Mouse (Mus musculus) liver, embryonic 12.5 days (tissue): ENCODE results near the gene Kcng4. TPM values are rescaled to one million over a fixed set of nuclear protein-coding genes. Genes with fewer than 3 reads are reported as not detected.

ENCODE experiments used
- ATAC-seq: fragments of 200-750 bp; cut with Nextera tagmentation; 2 replicates; pipeline ENCODE4 v1.8.0; 2017; ENCODE audit warnings: moderate number of reproducible peaks, mild to moderate bottlenecking, moderate library complexity
- H3K27ac ChIP-seq: fragments of 300-500 bp; sonication (generic); 2 replicates; pipeline ENCODE4 v1.5.1; 2016; ENCODE audit warnings: mild to moderate bottlenecking
- H3K27me3 ChIP-seq: fragments of 300-500 bp; sonication (generic); replicated peaks from 2 replicates; pipeline ENCODE4 v1.6.1; 2016; ENCODE audit warnings: mild to moderate bottlenecking, moderate library complexity
- H3K36me3 ChIP-seq: fragments of 300-500 bp; sonication (generic); 2 replicates; pipeline ENCODE4 v1.6.1; 2016; ENCODE audit warnings: mild to moderate bottlenecking, moderate library complexity
- H3K4me1 ChIP-seq: fragments of 300-500 bp; sonication (generic); 2 replicates; pipeline ENCODE4 v1.6.1; 2016
- H3K4me2 ChIP-seq: fragments of 300-500 bp; sonication (generic); 2 replicates; pipeline ENCODE4 v1.6.1; 2016; ENCODE audit warnings: mild to moderate bottlenecking, moderate library complexity
- H3K4me3 ChIP-seq: fragments of 300-500 bp; sonication (generic); 2 replicates; pipeline ENCODE4 v1.5.1; 2016; ENCODE audit warnings: mild to moderate bottlenecking, moderate library complexity
- H3K9ac ChIP-seq: fragments of 300-500 bp; sonication (generic); 2 replicates; pipeline ENCODE4 v1.6.1; 2016; ENCODE audit warnings: mild to moderate bottlenecking, moderate library complexity
- H3K9me3 ChIP-seq: fragments of 300-500 bp; sonication (generic); replicated peaks from 2 replicates; pipeline ENCODE4 v1.6.1; 2016; ENCODE audit warnings: mild to moderate bottlenecking, moderate library complexity
- WGBS: fragments of 180-500 bp; shearing (Covaris S2); methylation state at CpG from one replicate; pipeline ENCODE4 v1.1.7; 2016; ENCODE audit not compliant: insufficient replicate concordance; 5-methylcytosine and 5-hydroxymethylcytosine counted together
- polyA plus RNA-seq: library from polyadenylated mRNA; unstranded; fragments of >200 nt; fragmentation: Nextera tagmentation; extraction: Ambion mirVana; gene quantifications from 2 replicates; pipeline ENCODE4 v1.2.1, GENCODE M21; 2016

The Kcng4 gene
- polyA plus RNA-seq, 1 experiment from 2014 or later = not detected

- no peaks in the 10 kb centered on the region for H3K4me1 ChIP-seq
- no peak overlapping the region for H3K9ac ChIP-seq
- H3K4me3 ChIP-seq = no peak overlapping the region
- WGBS = 68% methylated on average over 6 of the region's 6 CpGs
- no peak for ATAC-seq
- no peaks in the 10 kb centered on the region for H3K9me3 ChIP-seq
- H3K27me3 ChIP-seq = peaks cover 55% of the 10 kb centered on the region
- no peak overlapping the region for H3K4me2 ChIP-seq
- no peak overlapping the region for H3K27ac ChIP-seq
- H3K36me3 ChIP-seq = no peaks in the 10 kb centered on the region
Observed at GRCm38 (mm10) chr8:119638261-119638660, 2.8 kb upstream of the Kcng4 start.

GRCm38 (mm10) chr8:119637381-119637780 lies 1.9 kb upstream of the Kcng4 start:
- 59% methylated on average over 4 of the region's 4 CpGs for WGBS
- peaks cover 60% of the 10 kb centered on the region for H3K27me3 ChIP-seq
- no peak for ATAC-seq
- H3K9ac ChIP-seq = no peak overlapping the region
- H3K4me2 ChIP-seq = no peak overlapping the region
- H3K27ac ChIP-seq = no peak overlapping the region
- H3K4me3 ChIP-seq = no peak overlapping the region
- no peaks in the 10 kb centered on the region for H3K9me3 ChIP-seq
- H3K36me3 ChIP-seq = no peaks in the 10 kb centered on the region
- no peaks in the 10 kb centered on the region for H3K4me1 ChIP-seq

GRCm38 (mm10) chr8:119636766-119637165 lies 1.3 kb upstream of the Kcng4 start:
- no peak overlapping the region for H3K9ac ChIP-seq
- H3K4me2 ChIP-seq = no peak overlapping the region
- no peaks in the 10 kb centered on the region for H3K36me3 ChIP-seq
- WGBS = 52% methylated on average over 7 of the region's 7 CpGs
- H3K4me3 ChIP-seq = no peak overlapping the region
- H3K4me1 ChIP-seq = no peaks in the 10 kb centered on the region
- H3K27me3 ChIP-seq = peaks cover 66% of the 10 kb centered on the region
- no peaks in the 10 kb centered on the region for H3K9me3 ChIP-seq
- ATAC-seq = no peak
- no peak overlapping the region for H3K27ac ChIP-seq

- no peaks in the 10 kb centered on the region for H3K9me3 ChIP-seq
- no peak overlapping the region for H3K9ac ChIP-seq
- no peak overlapping the region for H3K27ac ChIP-seq
- H3K27me3 ChIP-seq = peaks cover 74% of the 10 kb centered on the region
- no peaks in the 10 kb centered on the region for H3K36me3 ChIP-seq
- H3K4me2 ChIP-seq = no peak overlapping the region
- no peaks in the 10 kb centered on the region for H3K4me1 ChIP-seq
- ATAC-seq = no peak
- WGBS = 46% methylated on average over 2 of the region's 2 CpGs
- no peak overlapping the region for H3K4me3 ChIP-seq
Observed at GRCm38 (mm10) chr8:119635958-119636357, 478 bp upstream of the Kcng4 start.

DNA sequence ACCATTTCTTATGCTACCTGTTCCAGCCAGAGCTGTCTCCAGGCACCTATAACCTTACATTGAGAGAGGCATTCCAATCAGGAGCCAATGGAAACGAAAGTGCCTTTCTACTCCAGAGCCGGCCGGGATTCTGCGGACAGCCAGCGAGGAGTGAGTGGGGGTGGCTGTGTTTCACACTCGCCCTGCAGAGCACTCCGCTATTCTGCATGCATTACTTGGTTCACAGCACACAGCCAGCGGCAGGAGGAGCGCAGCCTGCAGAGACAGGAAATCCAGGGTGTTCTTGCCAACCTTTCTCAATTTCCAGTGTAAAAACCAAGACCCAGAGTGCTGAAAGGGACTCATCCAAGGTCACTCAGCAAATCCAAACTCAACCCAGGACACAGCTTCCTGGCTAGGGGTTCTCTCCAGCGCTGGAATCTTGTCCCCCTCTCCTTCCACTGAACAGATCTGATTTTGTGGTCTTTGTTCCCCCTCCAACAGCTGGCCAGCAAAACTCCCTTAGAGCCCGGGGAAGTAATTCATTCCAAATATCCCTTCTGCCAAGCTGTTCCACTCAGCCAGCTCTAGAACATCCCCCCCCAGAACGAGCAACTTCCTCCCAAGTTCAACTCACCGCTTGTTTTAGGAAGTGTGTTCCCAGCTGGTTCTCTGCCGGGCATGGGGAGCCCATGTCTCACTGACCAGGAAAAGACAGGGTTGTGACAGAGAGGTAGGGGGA lies 704 bp downstream of the Kcng4 start:
- WGBS = 25% methylated on average over 14 of the region's 14 CpGs
- no peak for ATAC-seq
- Histone ChIP-seq H3K9me3 (no peaks in the 10 kb centered on the region), H3K27me3 (peaks cover 80% of the 10 kb centered on the region), H3K4me2 (no peak overlapping the region), H3K36me3 (no peaks in the 10 kb centered on the region), H3K9ac (no peak overlapping the region), H3K4me3 (no peak overlapping the region), H3K27ac (no peak overlapping the region), H3K4me1 (no peaks in the 10 kb centered on the region)

- no peak overlapping the region for H3K4me2 ChIP-seq
- no peak overlapping the region for H3K9ac ChIP-seq
- 32% methylated on average over 29 of the region's 29 CpGs for WGBS
- H3K36me3 ChIP-seq = no peaks in the 10 kb centered on the region
- no peak overlapping the region for H3K27ac ChIP-seq
- H3K9me3 ChIP-seq = no peaks in the 10 kb centered on the region
- H3K4me3 ChIP-seq = no peak overlapping the region
- H3K4me1 ChIP-seq = peaks cover 2% of the 10 kb centered on the region; the same call in 1 of the 2 replicates
- peaks cover 85% of the 10 kb centered on the region for H3K27me3 ChIP-seq
- ATAC-seq = no peak
Observed at GRCm38 (mm10) chr8:119632909-119633308, 2.6 kb downstream of the Kcng4 start.

DNA sequence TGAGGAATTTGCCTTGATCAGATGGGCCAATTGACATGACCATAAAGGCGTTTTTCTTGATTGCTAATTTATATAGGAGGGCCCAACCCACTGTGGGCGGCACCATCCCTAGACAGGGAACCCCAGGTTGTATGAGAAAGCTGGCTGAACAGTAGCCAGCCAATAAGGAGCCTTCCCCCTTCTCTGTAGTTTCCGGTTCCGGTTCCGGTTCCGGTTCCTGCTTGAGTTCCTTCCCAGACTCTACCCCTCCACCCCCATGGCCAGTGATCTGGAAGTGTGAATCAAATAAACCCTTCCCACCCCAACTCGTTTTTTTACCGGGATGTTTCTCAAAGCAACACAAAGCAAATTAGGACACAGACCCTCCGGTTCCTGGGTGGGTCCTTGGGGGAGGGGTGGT lies 3.2 kb downstream of the Kcng4 start:
- H3K36me3 ChIP-seq = no peaks in the 10 kb centered on the region
- H3K4me3 ChIP-seq = no peak overlapping the region
- H3K4me1 ChIP-seq = peaks cover 9% of the 10 kb centered on the region
- WGBS = 65% methylated on average over 9 of the region's 9 CpGs
- H3K4me2 ChIP-seq = no peak overlapping the region
- no peak overlapping the region for H3K27ac ChIP-seq
- H3K27me3 ChIP-seq = peaks cover 78% of the 10 kb centered on the region
- no peak for ATAC-seq
- H3K9me3 ChIP-seq = no peaks in the 10 kb centered on the region
- no peak overlapping the region for H3K9ac ChIP-seq

- no peak overlapping the region for H3K4me3 ChIP-seq
- H3K27ac ChIP-seq = no peak overlapping the region
- peaks cover 16% of the 10 kb centered on the region for H3K4me1 ChIP-seq
- no peaks in the 10 kb centered on the region for H3K36me3 ChIP-seq
- no peak overlapping the region for H3K9ac ChIP-seq
- ATAC-seq = no peak
- 54% methylated on average over 3 of the region's 3 CpGs for WGBS
- no peaks in the 10 kb centered on the region for H3K9me3 ChIP-seq
- H3K4me2 ChIP-seq = no peak overlapping the region
- peaks cover 65% of the 10 kb centered on the region for H3K27me3 ChIP-seq
Observed at GRCm38 (mm10) chr8:119630841-119631240, 4.6 kb downstream of the Kcng4 start.

DNA sequence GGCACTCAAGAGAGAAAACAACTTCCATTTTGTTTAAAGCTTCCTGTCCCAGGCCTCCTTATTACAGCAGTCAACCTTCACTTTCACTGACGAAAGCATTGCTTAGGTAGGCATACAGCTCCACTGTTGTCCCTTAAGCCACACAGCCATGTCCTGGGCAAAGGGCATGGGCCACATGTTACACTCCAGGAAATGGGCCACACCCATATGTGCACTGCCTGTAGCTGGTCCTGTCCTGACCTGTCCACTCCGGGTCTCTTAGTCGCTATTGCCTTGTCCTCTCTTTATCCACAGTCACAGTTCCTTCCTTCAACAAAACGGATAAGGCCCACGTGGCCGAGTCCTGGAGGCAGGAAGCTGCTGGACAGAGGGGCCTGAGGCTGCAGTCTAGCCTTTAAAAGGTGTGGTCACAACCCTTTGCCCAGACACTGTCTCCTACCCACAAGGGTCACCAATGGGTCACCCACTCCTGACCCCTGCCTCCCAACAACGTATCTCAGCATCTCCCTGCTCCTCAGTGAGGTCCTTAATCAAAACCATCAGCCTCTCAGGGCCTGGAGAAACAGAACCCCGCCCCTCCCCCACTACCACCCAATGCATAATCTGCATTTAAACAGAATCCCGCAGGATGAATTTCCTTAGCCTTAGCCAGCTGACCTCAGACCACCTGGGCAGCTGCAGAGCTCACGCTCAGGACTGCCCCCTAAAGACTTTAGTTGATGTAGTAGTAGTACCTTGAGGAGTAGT lies 7.7 kb downstream of the Kcng4 start:
- H3K4me3 ChIP-seq = no peak overlapping the region
- H3K27ac ChIP-seq = no peak overlapping the region
- no peaks in the 10 kb centered on the region for H3K9me3 ChIP-seq
- no peak; the same call in 1 of the 2 replicates for ATAC-seq
- no peak overlapping the region for H3K4me2 ChIP-seq
- no peaks in the 10 kb centered on the region for H3K36me3 ChIP-seq
- WGBS = 32% methylated on average over 10 of the region's 10 CpGs
- H3K4me1 ChIP-seq = peaks cover 16% of the 10 kb centered on the region
- peaks cover 56% of the 10 kb centered on the region for H3K27me3 ChIP-seq
- no peak overlapping the region for H3K9ac ChIP-seq

- peaks cover 56% of the 10 kb centered on the region for H3K27me3 ChIP-seq
- peak; percentile 57 for ATAC-seq
- no peaks in the 10 kb centered on the region for H3K36me3 ChIP-seq
- no peak overlapping the region for H3K9ac ChIP-seq
- WGBS = 47% methylated on average over 7 of the region's 7 CpGs
- H3K9me3 ChIP-seq = no peaks in the 10 kb centered on the region
- H3K4me2 ChIP-seq = no peak overlapping the region
- no peak overlapping the region for H3K27ac ChIP-seq
- no peak overlapping the region for H3K4me3 ChIP-seq
- peaks cover 16% of the 10 kb centered on the region for H3K4me1 ChIP-seq
Observed at GRCm38 (mm10) chr8:119627199-119627598, 8.3 kb downstream of the Kcng4 start.

DNA sequence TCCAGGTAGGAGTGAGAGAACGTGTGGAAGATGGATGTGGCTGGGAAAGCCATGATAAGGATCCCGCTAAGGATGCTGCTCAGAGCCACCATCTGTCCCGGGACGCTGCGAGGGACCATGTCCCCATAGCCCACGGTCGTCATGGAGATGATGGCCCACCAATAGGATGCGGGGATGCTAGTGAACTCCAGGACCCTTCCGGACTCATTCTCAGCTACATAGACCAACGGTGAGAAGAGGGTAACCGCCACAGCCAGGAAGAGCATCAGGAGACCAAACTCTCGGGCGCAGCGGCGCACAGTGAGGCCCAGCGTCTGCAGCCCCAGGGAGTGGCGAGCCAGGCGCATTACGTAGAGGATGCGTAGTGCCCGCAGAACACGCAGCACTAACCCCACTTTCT lies 9.7 kb downstream of the Kcng4 start:
- H3K9me3 ChIP-seq = no peaks in the 10 kb centered on the region
- no peaks in the 10 kb centered on the region for H3K36me3 ChIP-seq
- peaks cover 16% of the 10 kb centered on the region for H3K4me1 ChIP-seq
- H3K4me2 ChIP-seq = no peak overlapping the region
- no peak overlapping the region for H3K4me3 ChIP-seq
- 71% methylated on average over 22 of the region's 22 CpGs for WGBS
- no peak overlapping the region for H3K9ac ChIP-seq
- no peak for ATAC-seq
- peaks cover 54% of the 10 kb centered on the region for H3K27me3 ChIP-seq
- no peak overlapping the region for H3K27ac ChIP-seq

DNA sequence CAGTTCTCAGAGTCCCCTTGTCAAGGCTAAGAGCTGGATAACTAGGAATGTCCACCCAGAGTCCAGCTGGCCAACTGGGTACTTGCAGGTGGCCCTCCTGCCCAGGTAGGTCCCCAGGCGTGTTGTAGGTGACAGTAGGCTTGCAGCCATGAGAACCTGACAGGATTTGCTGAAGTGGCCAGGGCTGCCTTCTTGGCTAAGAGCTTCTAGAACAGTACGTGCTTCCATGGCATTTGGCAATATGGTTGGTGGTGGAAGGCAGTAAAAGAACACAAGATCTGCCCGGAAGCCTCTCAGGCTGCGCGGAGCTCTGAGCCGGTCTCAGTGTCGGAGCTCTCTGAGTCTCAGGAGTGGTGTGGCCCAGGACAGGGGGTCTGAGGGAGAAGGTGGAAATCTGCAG lies 10.6 kb downstream of the Kcng4 start:
- no peaks in the 10 kb centered on the region for H3K9me3 ChIP-seq
- WGBS = 80% methylated on average over 7 of the region's 7 CpGs
- no peak overlapping the region for H3K27ac ChIP-seq
- no peak overlapping the region for H3K4me3 ChIP-seq
- peaks cover 46% of the 10 kb centered on the region for H3K27me3 ChIP-seq
- ATAC-seq = no peak
- H3K4me2 ChIP-seq = no peak overlapping the region
- no peaks in the 10 kb centered on the region for H3K36me3 ChIP-seq
- no peak overlapping the region for H3K9ac ChIP-seq
- H3K4me1 ChIP-seq = peaks cover 16% of the 10 kb centered on the region
